In the genomic region with DNA sequence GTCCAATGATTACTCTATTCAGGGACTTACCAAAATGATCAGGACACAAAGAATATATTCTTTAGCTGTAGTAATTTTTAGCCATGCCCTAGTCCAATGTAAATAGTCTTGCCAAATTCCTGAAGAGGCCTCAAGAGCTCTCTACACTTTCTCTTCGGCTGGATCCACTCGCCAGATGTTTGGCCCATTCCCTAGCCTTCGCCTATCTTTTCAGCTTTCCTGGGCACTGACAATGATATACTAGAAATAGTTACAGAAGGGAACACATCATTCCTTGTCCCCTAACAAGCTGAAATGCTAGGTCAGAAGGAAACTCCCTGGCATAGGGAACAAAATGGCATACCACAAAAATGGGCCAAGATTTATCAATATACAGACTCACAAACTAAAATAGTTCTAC, we compare ENCODE assay signal across 19 mouse cellular contexts.
"Had no signal": no experiment of that assay in that cellular context is flagged by ENCODE, and none has a peak within 500 bp of the region (broad histone marks: within the 10 kb centered on the region; RNA-seq: fewer than 3 reads in every experiment).

No protein-coding gene starts in this region.

- H3K27me3 ChIP-seq: midbrain, embryonic 15.5 days had no signal

- H3K27ac ChIP-seq: macrophage; midbrain, embryonic 13.5 days; midbrain, embryonic 15.5 days; neural tube, embryonic 13.5 days; neural tube, embryonic 15.5 days had no signal

- DNase-seq: lung, adult 18-20 months; lung, embryonic 14.5 days; lung, postnatal 14 days; lung, postnatal 36 days; retina, postnatal 1 day; right cerebral cortex, adult 18-20 months; right cerebral cortex, postnatal 25 days; right cerebral cortex, postnatal 4 days; spleen, adult 18-20 months; thymus, adult 18-20 months; thymus, postnatal 14 days; thymus, postnatal 36 days had no signal

- H3K4me1 ChIP-seq: midbrain, embryonic 13.5 days; midbrain, embryonic 15.5 days had no signal

- H3K36me3 ChIP-seq: midbrain, embryonic 13.5 days; midbrain, embryonic 15.5 days; neural tube, embryonic 13.5 days; neural tube, embryonic 15.5 days had no signal

- H3K9ac ChIP-seq: lung, embryonic 14.5 days; midbrain, embryonic 13.5 days; midbrain, embryonic 15.5 days; neural tube, embryonic 13.5 days; neural tube, embryonic 15.5 days had no signal

- H3K4me3 ChIP-seq: megakaryocyte, embryonic 14.5 days; midbrain, embryonic 13.5 days; midbrain, embryonic 15.5 days; myocyte; neural tube, embryonic 13.5 days; neural tube, embryonic 15.5 days had no signal

- H3K9me3 ChIP-seq: megakaryocyte, embryonic 14.5 days; midbrain, embryonic 13.5 days; midbrain, embryonic 15.5 days; neural tube, embryonic 13.5 days; neural tube, embryonic 15.5 days had no signal
